Mouse (Mus musculus): ENCODE measurements around the gene Dcx.

Dcx gene

DNA sequence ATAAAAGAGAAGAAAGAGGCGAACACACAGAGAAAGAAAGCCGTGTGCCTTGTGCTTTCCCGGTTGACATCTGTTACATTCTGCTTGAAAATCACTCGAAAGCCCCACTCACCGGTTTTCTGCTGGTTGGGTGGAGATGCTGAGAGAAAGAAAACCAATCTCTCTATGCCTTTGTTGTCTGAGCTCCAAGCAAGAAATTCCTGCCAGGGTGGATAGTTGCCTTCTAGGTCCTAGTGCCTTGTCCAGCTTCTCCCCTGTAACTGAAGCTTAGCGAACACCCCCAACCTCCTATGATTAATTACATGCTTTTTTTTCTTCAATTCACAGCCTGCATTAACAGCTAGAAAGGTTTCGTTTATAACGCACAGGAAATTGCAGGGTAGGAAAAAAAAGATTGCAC, at the start of gene Dcx:
Gene Dcx, minus strand, starts transcription at position 354 of the 400 bp plus-strand sequence.
- DNase-seq (ENCODE audit: low read depth) = no peak

- no peak for DNase-seq (ENCODE audit: low read depth)
These were observed 33.1 kb upstream of the Dcx start for GRCm38 (mm10) chrX:143966249-143966648.

GRCm38 (mm10) chrX:143933671-143934070, 560 bp upstream of the Dcx start:
- DNase-seq (ENCODE audit: low read depth) = no peak

DNA sequence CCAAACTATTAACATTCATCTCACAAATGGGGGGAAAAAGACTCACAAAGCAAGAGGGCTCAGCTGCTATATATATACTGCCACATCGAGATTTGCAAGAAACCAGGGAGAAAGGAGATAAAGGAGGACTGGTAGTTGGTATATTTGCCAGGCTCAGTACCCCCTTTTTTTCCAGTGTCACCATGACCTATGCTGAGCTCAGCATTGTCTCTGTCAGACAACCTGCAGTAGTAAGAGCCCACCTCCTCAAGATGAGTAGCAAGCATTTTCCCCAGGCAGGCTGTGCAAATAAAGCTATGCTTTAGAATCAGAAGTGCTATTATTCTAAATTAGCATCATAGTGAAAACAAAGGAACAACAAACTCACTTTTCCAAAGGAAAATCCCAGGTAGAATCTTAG, 581 bp downstream of the Dcx start:
- DNase-seq (ENCODE audit: low read depth) = no peak

DNA sequence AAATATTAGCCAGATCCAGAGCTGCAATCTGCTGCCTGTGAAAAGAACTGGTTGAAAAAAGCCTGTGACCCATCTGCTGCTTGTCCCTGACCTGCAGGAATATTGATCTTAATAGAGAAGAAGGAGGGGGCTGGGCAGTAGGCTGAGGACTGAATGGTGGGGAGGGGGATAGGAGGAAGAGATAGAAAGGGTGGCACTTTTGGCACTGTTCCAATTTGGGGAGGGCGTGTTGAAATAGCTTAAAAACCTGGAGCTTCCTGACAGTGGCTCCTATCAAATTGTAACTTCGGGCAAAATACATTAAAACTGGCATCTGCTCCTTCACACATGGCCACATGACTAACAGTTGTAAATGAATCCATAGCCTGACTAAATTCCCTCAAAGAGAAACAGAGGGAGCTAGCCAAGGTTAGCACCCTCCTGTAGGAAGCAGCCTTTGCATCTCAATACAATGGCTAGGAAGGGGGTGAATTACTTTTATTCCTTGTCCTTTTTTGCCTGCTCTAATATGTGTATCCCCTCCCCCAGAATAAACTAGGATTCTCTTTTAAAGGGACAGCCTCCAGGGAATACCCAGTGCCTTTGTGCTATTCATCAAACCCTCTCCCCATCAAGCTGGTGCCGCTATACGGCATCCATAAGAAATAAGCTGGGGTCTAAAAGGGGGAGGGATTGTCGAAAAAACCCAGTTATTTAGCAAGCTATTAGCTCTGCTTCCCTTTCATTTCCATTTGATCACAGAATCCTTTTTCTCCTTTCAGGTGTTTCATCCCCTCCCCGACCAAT, 1.5 kb downstream of the Dcx start:
- no peak for DNase-seq (ENCODE audit: low read depth)

DNA sequence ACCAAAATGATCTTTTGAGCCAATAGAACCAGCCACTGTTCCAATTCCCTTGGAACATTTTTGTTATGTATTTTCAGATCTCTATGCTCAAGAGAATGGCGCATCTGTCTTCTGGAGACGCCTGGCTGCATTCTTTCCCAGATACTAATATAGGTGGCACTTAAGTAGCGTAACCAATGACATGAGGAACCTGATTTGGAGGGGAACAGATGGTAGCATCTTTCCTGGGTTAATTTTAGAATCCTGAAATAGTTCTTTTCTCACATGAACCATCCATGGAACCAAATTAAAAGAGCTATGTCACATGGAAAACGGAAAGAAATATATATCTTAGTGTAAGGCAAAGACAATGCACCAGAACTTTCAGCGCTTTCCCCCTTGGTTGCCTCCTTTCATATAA, 11.0 kb downstream of the Dcx start:
- no peak for DNase-seq (ENCODE audit: low read depth)

GRCm38 (mm10) chrX:143906699-143907471, 26.2 kb downstream of the Dcx start:
- no peak for DNase-seq (ENCODE audit: low read depth)

DNA sequence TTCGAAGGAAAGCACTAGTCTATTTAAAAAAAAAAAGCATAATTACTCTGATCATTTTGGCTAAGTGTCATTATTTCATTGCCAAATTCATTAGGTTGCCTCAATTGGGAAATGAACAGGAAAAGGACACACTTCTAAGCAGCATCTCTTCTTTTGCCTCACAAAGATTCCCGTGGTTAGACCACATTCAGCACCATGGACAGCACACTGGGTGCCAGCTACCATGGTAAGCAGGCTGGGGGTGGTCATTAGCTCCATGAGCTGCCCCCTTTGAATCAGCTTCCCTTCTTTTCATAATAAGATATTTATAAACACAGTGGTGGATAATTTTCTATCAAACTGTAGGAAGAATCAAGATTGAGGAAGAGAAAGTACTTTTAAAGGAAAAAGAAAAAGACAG, 28.4 kb downstream of the Dcx start:
- DNase-seq (ENCODE audit: low read depth) = no peak

GRCm38 (mm10) chrX:143902300-143902699, 30.8 kb downstream of the Dcx start:
- no peak for DNase-seq (ENCODE audit: low read depth)

GRCm38 (mm10) chrX:143897363-143898285, 35.5 kb downstream of the Dcx start:
- DNase-seq (ENCODE audit: low read depth) = no peak

DNA sequence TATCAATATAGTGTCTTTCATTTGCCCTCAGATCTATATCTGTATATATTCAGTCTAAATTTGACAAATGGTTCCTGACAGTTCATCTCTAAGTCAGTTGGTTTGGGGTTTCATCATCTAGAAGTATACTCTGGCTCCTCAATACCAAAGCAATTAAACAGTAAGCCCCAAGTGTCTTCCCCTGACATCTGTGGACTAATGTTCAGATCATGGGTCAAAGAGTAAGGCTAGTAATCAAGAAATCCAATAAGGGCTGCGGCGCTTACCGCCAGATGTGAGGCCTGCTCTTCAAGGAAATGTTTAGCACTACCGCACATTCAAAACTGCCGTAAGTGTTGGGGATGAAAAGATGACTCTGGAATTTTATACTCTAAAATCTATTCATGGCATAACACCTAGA, 36.2 kb downstream of the Dcx start:
- DNase-seq (ENCODE audit: low read depth) = no peak

GRCm38 (mm10) chrX:143893180-143893579, 39.9 kb downstream of the Dcx start:
- DNase-seq (ENCODE audit: low read depth) = no peak

DNA sequence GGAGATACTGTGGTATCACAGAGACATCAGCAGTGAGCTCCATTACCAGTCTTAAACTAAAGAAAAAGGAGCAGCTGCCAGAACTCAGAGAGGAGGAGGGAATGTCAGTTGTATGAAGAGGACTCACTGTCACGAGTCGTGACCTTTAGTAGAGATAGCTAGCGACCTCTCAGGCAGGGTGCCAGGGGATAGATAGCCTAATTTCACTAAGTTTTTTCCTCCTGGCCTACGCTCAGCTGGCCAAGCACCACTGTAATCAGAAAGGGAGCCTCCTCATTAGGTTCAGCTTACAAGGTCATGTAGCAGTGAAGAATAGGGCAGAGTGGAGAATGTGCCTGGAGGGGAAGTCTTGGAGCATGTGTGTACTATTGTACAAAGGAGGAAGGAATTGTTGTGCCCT, 47.3 kb downstream of the Dcx start:
- DNase-seq (ENCODE audit: low read depth) = no peak

DNA sequence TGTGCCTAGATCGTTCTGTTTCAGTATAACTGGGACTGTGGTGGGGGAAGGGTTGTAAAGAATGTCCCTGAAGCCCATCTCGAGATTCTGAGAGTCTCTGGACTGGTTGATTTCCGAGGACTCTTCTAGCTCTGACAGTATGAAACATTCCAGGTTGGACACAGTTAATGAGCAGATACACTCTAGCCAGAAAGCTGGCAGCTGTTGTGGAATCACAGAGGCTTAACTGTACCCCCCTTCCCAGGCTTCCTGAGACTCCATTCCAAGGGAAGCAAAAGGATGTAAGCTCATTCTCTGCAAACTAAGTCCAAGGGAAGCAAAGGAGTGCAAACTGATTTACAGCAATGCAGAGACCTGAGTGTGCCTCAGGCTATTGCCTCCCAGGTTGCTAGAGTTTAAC, 48.2 kb downstream of the Dcx start:
- no peak for DNase-seq (ENCODE audit: low read depth)

DNA sequence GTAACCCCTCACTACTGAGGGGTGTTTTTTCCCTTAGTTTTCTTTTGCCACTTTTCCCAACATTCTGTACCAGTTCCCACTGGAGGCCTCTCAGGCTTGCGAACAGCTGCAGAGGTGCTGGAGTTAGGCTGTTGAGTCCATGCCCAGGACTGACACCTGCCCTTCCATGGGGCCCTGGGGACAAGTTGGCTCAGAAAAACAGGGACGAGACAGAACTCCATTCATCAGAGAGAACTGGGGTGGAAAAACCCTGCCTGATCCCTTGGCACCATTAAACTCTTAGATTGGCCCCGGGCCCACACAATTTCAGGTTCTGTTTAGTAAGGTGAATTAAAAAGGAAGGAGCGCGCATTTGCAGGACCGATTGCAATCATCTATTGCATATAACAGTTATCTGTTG, 48.8 kb downstream of the Dcx start:
- DNase-seq (ENCODE audit: low read depth) = no peak

DNA sequence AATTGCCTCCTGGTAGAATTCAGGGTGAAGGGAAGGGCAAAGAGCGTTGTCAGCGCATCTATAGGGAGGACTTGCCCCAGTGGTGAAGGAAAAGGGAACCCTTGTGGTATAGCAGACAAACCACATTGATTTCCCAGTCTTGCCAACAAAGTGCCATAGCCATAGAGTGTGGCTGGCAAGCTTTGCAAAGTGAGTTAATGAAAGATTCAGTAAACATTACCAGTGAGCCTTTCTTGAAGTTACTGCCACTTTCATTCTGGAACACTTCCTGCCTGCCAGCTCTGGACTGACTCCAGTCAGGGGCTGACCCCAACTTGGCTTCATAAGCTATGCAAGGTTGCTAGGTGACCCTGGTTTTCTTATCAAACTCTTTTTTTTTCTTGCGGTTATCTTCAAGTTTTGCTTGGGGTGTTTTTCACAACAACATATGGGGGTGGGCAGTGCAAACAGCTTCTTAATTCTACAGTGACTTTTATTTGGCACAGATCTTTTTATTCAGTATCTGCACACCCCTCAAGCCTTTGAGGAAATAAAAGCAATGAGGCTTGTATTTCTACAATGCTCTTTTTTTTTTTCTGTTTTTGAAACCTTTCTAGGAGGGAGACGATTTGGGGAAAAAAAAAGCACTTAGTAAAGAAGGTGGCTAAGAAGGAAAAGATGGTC, 51.2 kb downstream of the Dcx start:
- DNase-seq (ENCODE audit: low read depth) = no peak

DNA sequence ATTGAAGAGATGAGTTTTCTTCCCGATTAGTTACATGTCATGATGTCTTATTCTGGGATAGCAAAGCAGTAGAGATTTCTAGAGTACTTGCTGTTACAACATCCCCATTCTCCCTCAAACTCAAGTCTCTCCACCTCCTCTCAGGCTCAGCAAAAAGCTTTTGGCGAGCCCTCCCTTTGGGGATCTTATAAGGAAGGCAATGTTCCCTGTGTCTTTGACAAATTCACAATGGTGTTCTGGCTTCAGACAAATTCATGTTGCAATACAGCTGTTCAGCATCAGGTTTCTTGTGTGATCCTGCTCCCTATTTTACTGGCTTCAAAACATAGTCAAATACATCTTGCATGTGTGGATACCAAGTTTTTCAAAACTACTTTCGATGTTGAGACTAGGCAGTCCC, 53.5 kb downstream of the Dcx start:
- no peak for DNase-seq (ENCODE audit: low read depth)

DNA sequence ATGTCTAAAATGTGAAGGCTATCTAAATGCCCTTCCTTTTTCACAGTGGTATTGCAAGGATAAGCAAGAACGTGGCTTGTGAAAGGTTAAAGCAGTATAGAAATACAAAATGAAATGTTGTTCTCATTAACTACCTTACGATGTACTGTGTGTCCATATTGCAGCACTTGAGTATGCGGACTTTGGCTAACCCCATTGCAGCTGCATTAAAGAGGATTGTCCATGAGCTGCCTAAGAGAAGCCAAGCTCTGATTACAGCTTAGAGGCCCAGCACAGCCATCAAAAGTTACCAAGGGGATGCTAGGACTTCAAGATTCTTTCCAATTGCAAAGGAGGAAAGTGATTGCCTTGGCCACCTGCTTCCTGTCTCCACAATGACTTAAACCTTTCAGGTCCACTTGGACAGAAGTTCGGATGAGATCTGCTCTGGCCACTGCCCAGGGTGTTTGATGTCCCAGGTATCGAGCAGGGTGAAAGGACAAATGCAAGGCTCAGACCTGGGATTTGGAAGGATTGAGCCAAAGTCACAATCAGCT, 65.9 kb downstream of the Dcx start:
- DNase-seq (ENCODE audit: low read depth) = no peak

- no peak for DNase-seq (ENCODE audit: low read depth)
These were observed 81.8 kb downstream of the Dcx start for GRCm38 (mm10) chrX:143851351-143851750.

DNA sequence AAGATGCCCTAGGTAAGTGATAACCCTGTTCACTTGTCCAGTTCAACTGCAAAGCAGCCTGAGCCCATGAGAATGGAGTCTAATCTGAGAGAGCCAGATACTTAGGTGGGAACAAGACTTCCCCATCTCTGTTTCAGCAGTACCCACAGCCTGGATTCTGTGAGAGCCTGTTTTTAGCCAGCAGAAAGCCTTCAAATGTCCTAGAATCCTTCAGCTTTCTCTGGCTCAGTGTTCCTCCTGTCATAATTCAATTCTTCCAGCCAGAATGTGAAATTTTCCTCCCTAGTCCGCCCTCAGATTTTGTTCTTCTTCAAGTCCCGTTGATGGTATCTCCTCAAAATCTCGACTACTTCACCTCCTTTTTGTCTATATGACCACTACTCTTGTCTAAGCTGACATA, 83.1 kb downstream of the Dcx start:
- DNase-seq (ENCODE audit: low read depth) = no peak

GRCm38 (mm10) chrX:143846637-143847036, 86.5 kb downstream of the Dcx start:
- no peak for DNase-seq (ENCODE audit: low read depth)

DNA sequence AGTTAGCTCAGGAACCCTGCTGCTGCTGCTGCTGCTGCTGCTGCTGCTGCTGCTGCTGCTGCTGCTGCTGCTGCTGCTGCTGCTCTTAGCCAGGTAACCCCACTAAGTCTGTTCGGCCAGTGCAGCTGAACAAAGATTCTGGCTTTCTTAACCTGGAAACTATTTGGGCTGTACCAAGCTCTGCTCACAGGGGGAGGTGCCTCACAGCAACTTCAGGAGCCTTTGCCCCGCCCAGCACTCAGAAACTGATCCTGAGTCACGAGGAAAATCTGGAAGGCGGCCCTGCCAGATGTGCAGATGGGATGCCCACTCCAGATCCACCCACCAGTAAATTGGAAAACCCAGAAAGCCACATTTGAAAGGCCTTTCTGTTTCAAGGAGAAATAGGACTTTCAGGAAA, 105.9 kb downstream of the Dcx start, which contains the start of gene Capn6:
Gene Capn6, minus strand, starts transcription at position 203 of the 400 bp plus-strand sequence.
- DNase-seq (ENCODE audit: low read depth) = no peak
